Mouse (Mus musculus) midbrain, embryonic 13.5 days (tissue): ENCODE data around the gene Gm13695. TPM values are rescaled to one million over a fixed set of nuclear protein-coding genes. Genes with fewer than 3 reads are reported as not detected.
"Not testable (repeated sequence)": the region's sequence is repeated elsewhere in the genome, so short reads cannot be mapped to it uniquely, and the experiment has no call there.

Source experiments
- ATAC-seq: fragments of 200-750 bp; cut with Nextera tagmentation; 2 replicates; pipeline ENCODE4 v1.8.0; 2017; ENCODE audit warnings: mild to moderate bottlenecking, moderate TSS enrichment, moderate library complexity
- H3K27ac ChIP-seq: fragments of 300-500 bp; sonication (generic); 2 replicates; pipeline ENCODE4 v1.5.1; 2015; ENCODE audit warnings: inconsistent platforms, mild to moderate bottlenecking, moderate library complexity
- H3K27me3 ChIP-seq: fragments of 300-500 bp; sonication (generic); 2 replicates; pipeline ENCODE4 v1.6.1; 2015; ENCODE audit warnings: mild to moderate bottlenecking, inconsistent platforms
- H3K36me3 ChIP-seq: fragments of 300-500 bp; sonication (generic); 2 replicates; pipeline ENCODE4 v1.6.1; 2015; ENCODE audit warnings: mild to moderate bottlenecking, inconsistent platforms
- H3K4me1 ChIP-seq: fragments of 300-500 bp; sonication (generic); replicated peaks from 2 replicates; pipeline ENCODE4 v1.6.1; 2015; ENCODE audit warnings: inconsistent platforms
- H3K4me2 ChIP-seq: fragments of 300-500 bp; sonication (generic); replicated peaks from 2 replicates; pipeline ENCODE4 v1.6.1; 2015; ENCODE audit warnings: moderate library complexity, mild to moderate bottlenecking, inconsistent platforms
- H3K4me3 ChIP-seq: fragments of 300-500 bp; sonication (generic); replicated peaks from 2 replicates; pipeline ENCODE4 v1.5.1; 2015; ENCODE audit warnings: mild to moderate bottlenecking, inconsistent platforms
- H3K9ac ChIP-seq: fragments of 300-500 bp; sonication (generic); replicated peaks from 2 replicates; pipeline ENCODE4 v1.6.1; 2015; ENCODE audit warnings: mild to moderate bottlenecking, inconsistent platforms
- H3K9me3 ChIP-seq: fragments of 300-500 bp; sonication (generic); 2 replicates; pipeline ENCODE4 v1.6.1; 2016; ENCODE audit warnings: mild to moderate bottlenecking, inconsistent platforms
- WGBS: fragments of 180-500 bp; shearing (Covaris S2); methylation state at CpG from one replicate; pipeline ENCODE4 v1.1.7; 2015; 5-methylcytosine and 5-hydroxymethylcytosine counted together
- polyA plus RNA-seq: library from polyadenylated mRNA; unstranded; fragments of >200 nt; fragmentation: Nextera tagmentation; extraction: Ambion mirVana; gene quantifications from 2 replicates; pipeline ENCODE4 v1.2.1, GENCODE M21; 2015

Gene Gm13695
- polyA plus RNA-seq, 1 experiment from 2014 or later, result not detected

DNA sequence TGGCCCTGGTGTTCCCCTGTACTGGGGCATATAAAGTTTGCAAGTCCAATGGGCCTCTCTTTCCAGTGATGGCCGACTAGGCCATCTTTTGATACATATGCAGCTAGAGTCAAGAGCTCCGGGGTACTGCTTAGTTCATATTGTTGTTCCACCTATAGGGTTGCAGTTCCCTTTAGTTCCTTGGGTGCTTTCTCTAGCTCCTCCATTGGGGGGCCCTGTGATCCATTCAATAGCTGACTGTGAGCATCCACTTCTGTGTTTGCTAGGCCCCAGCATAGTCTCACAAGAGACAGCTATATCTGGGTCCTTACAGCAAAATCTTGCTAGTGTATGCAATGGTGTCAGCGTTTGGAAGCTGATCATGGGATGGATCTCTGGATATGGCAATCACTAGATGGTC, 27.4 kb downstream of the Gm13695 start:
- not testable (repeated sequence) for ATAC-seq, H3K27me3 ChIP-seq, H3K9ac ChIP-seq, H3K27ac ChIP-seq, H3K36me3 ChIP-seq, H3K4me3 ChIP-seq, H3K9me3 ChIP-seq, H3K4me2 ChIP-seq, H3K4me1 ChIP-seq
- WGBS, result 60% methylated on average over 1 of the region's 3 CpGs

DNA sequence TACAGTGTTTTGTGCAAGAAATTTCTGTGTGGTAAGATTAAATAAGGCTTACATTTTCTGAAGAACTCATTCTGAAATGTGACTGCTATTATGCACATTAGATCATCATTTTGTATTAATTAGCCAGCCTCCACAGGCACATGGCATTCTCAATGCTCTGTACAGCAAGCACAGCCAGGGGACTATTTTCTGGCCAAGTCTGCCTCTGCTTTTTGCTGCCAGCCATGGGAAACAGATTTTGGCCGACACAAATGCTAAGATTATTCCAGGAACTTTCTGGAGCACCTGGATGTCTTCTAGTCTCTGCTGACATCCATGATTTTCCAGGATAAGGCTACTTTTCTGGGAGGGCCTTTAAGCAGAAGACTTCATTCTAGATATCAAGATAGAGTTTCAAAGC, 41.8 kb downstream of the Gm13695 start:
- no peaks in the 10 kb centered on the region for H3K36me3 ChIP-seq
- H3K4me2 ChIP-seq, result no peak overlapping the region
- no peaks in the 10 kb centered on the region for H3K4me1 ChIP-seq
- ATAC-seq, result no peak
- no peaks in the 10 kb centered on the region for H3K9me3 ChIP-seq
- 71% methylated on average over 1 of the region's 1 CpGs for WGBS
- H3K9ac ChIP-seq, result no peak overlapping the region
- H3K4me3 ChIP-seq, result no peak overlapping the region
- no peak overlapping the region for H3K27ac ChIP-seq
- no peaks in the 10 kb centered on the region for H3K27me3 ChIP-seq

DNA sequence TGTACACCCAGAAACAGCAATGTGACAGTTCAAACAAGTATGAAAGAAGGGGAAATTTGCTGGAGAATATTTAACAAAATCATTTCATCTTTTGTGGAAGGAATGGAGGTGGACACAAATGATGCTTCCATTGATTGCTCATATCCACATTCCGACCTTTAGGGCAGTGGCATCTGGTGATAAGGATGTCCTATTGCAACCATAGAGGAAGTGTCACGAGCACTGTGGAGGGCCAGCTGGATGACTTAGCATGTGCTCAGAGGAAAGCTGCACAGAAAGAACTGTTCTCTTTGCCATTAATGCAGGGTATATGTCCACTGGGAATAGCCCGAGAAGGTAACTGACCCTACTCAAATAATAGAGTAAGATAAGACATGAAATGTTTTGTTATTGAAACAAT, 42.7 kb downstream of the Gm13695 start:
- Histone ChIP-seq H3K4me3 (no peak overlapping the region), H3K36me3 (no peaks in the 10 kb centered on the region), H3K9me3 (no peaks in the 10 kb centered on the region), H3K4me1 (no peaks in the 10 kb centered on the region), H3K4me2 (no peak overlapping the region), H3K27me3 (no peaks in the 10 kb centered on the region), H3K27ac (no peak overlapping the region), H3K9ac (no peak overlapping the region)
- WGBS, result 90% methylated on average over 3 of the region's 3 CpGs
- ATAC-seq, result no peak

DNA sequence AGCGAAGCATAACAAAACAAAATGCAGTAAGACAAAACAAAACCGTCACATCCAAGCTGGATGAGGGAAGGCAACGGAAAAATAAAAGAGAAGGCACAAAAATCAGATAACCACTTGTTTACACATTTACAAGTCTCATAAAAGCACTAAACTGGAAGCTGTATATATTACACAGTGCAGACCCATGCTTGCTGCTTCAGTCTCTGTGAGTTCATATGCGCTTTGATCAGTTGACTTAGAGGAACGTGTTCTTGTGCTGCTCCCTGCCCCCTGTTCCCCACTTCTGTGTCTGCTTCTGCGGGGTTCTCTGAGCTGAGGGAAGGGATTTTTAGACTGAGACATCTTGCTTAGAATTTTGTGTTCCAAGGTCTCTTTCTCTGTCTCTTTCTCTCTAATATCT, 47.5 kb downstream of the Gm13695 start:
- Histone ChIP-seq H3K9me3 (no peaks in the 10 kb centered on the region), H3K4me2 (no peak overlapping the region), H3K27ac (no peak overlapping the region), H3K4me1 (no peaks in the 10 kb centered on the region), H3K4me3 (no peak overlapping the region), H3K9ac (no peak overlapping the region), H3K36me3 (no peaks in the 10 kb centered on the region), H3K27me3 (no peaks in the 10 kb centered on the region)
- no peak for ATAC-seq
- 85% methylated on average over 6 of the region's 6 CpGs for WGBS

DNA sequence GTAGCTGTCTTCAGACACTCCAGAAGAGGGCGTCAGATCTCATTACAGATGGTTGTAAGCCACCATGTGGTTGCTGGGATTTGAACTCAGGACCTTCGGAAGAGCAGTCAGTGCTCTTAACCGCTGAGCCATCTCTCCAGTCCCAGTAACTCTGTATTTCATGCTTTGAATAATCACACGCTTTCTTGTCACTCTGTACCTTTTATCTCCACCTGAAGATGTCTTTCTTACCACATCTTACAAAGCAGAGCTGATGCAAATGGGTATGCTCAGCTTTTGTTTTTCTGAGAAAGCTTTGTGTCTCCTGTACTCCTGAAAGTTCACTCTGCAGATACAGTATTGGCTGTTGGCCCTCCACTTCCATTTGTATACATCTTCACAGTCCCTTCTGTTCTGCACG, 49.2 kb downstream of the Gm13695 start:
- H3K9ac ChIP-seq, H3K36me3 ChIP-seq, H3K4me1 ChIP-seq, ATAC-seq, H3K27me3 ChIP-seq, H3K4me3 ChIP-seq, H3K9me3 ChIP-seq, H3K27ac ChIP-seq, H3K4me2 ChIP-seq: not testable (repeated sequence)
- 75% methylated on average over 5 of the region's 5 CpGs for WGBS

DNA sequence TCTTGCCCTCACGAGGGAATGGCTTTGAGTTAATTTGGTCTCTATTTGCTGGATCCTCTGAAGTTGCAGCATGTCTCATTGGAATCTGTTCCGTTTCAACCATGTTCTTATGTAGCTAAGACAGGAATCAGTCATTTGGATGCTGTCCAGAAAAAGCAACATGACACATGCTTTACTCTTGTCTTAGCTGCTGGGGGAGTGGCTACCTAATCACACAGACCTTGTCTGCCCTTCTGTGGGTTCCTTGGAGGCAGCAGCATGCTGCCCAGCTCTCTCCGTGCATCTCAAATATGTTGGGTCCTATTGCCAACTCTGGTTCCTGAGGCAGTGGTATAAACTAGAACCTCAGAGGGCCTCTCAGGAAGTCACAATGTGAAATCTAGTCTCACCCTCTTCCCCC, 51.2 kb downstream of the Gm13695 start:
- Histone ChIP-seq H3K36me3 (no peaks in the 10 kb centered on the region), H3K4me2 (no peak overlapping the region), H3K4me1 (no peaks in the 10 kb centered on the region), H3K9ac (no peak overlapping the region), H3K27ac (no peak overlapping the region), H3K9me3 (no peaks in the 10 kb centered on the region), H3K4me3 (no peak overlapping the region), H3K27me3 (no peaks in the 10 kb centered on the region)
- WGBS, result 89% methylated on average over 3 of the region's 3 CpGs
- no peak for ATAC-seq

Other genes with a start within 250 kb of the Gm13695 start
- 19.7 and 23.0 TPM in 2 replicates for gene Itgav, start 242.9 kb upstream of the Gm13695 start, polyA plus RNA-seq
- 69.2 and 69.4 TPM in 2 replicates for gene Fam171b, start 154.7 kb upstream of the Gm13695 start, polyA plus RNA-seq
- gene Zswim2, start 26.1 kb upstream of the Gm13695 start, polyA plus RNA-seq, result not detected in 2 replicates
- not detected in 2 replicates for gene Gm13698, start 11.6 kb upstream of the Gm13695 start, polyA plus RNA-seq
- gene Gm13693, start 5.8 kb upstream of the Gm13695 start, polyA plus RNA-seq, result not detected in 2 replicates
- gene Gm13696, start 5.8 kb downstream of the Gm13695 start, polyA plus RNA-seq, result not detected in 2 replicates
- not detected in 2 replicates for gene Gm13694, start 11.6 kb downstream of the Gm13695 start, polyA plus RNA-seq
- gene Gm13697, start 17.4 kb downstream of the Gm13695 start, polyA plus RNA-seq, result not detected in 2 replicates
- gene Gm13691, start 23.2 kb downstream of the Gm13695 start, polyA plus RNA-seq, result not detected in 2 replicates